Mouse (Mus musculus): Measurements from ENCODE around the gene Ldb2.

DNA sequence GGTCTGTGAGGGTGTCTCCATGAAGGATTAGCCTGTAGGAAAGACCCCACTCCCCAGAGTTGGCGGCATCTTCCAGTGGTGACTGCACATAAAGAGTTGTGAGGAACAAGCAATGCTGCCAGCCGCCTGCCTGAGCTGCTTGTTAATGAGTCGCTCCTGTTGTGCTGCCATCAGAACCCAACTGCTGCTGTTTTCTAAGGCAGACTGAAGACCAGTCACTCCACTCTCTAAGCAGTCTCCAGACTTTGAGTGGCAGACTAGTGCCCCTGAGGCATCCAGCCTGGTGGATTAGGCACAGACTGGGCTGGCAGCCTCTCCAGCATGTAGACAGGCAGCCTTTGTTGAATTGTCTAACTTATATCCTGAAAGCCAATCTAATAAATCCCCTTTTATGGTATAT lies 101.5 kb downstream of the Ldb2 start:
- TF ChIP-seq CTCF (IDR thresholded peaks at IDR 0.05; ENCODE audit: extremely low read depth, insufficient read length, insufficient replicate concordance, low read depth, low read length) = no peak
- TF ChIP-seq POLR2A (IDR thresholded peaks at IDR 0.05; ENCODE audit: low read depth, low read length) = no peak
